Mouse (Mus musculus): ENCODE data around the gene Mast2.

- peak; percentile 51 for TF ChIP-seq CTCF (IDR thresholded peaks at IDR 0.05)
- no peak for TF ChIP-seq EP300 (IDR thresholded peaks at IDR 0.05)
Observed at GRCm38 (mm10) chr4:116358099-116358498, 105.9 kb downstream of the Mast2 start.
